Mouse (Mus musculus): ENCODE results near the gene 1700056E22Rik.

1700056E22Rik gene

GRCm38 (mm10) chr1:184023971-184024370 lies 10.1 kb downstream of the 1700056E22Rik start:
- DNase-seq (ENCODE audit: low read depth, low spot score), result no peak

DNA sequence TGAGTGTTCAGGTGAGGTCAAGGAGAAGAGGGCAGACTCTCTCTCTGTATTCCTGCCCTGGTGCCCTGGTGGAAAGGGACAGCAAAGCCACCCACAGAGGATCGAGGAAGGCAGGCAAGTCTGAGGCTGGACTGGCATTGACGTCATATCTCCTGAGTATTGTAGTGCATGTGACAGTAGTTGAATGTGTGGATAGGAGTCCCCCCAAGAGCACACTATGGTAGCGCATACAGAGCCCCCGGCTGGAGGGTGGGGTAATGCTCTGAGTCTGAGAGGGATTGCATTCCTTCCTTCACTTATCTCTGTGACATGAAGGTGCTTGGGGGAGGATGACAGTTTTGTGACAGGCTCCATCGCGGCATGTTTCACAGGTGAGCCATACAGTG lies 14.4 kb downstream of the 1700056E22Rik start:
- DNase-seq (ENCODE audit: low read depth, low spot score), result no peak

DNA sequence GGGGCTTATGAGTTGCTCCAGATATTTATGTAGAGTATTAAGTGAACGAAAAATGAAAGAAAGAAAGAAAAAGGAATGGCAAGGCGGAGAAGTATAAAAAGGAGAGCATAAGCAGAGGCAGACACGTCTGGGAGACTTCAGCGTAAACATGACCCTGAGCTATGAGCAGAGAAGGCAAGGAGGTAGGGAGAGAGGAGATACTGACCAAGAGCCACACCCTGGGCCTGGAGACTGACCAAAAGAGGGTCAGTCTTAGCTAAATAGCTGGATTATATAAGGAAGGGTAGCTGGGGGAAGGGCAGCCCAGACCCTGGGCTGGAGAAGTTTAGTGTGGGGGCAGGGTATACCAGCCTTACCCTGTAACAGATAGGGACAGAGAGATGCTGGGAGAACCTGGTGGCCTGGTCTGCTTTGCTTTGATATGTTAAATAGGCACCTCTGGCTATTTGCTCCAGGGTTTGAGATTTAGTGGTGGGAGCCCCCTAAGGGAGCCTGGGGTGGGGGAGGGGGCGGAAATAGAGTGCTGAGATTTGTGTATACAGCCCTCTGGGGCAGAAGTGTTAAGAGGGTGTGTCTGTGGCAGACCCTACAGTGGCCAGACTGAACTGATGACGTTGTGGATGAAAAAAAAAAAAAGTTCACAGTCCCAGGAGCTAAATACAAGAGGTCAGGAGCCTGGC lies 14.9 kb downstream of the 1700056E22Rik start:
- DNase-seq (ENCODE audit: low read depth, low spot score), result no peak

DNA sequence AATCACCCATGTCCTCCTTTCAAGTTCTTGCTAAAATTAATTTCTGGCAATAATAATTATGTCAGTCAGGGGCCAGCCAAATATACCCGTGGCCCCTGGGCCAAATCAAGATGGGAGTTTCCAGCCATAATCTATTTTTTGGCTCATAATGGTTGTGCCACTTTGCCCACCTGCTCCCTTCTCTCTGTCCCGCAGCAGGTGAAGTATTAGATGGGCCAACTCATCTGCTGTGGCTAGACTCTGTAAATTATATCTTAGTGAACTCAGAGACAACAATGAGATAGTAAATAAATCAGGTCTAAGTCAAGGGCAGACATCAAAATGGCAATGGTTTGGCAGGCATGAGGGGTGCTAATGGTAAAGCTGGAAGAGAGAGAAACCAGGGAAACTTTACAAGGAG lies 16.5 kb downstream of the 1700056E22Rik start:
- no peak for DNase-seq (ENCODE audit: low read depth, low spot score)

GRCm38 (mm10) chr1:184015995-184016730 lies 17.9 kb downstream of the 1700056E22Rik start:
- no peak for DNase-seq (ENCODE audit: low read depth, low spot score)

DNA sequence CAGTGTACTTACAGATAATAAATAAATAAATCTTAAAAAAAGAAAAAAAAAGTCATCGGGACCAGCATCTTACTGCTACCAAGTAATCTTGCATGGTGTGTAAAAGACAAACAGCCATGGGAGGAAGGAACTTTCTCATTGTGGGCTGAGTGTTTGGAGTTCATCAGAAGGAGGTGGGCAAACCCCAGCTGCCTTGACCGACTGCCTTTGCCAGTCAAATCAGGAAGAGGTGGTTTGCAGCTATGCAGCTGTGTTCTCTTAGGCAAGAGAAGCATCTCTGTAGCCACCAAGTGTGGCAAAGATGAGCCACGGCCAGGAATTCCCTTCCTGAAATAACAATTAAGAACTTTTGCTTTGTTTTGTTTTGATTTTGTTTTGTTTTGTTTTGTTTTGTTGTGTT lies 20.0 kb downstream of the 1700056E22Rik start:
- peak; percentile 24 for DNase-seq (ENCODE audit: low read depth, low spot score)

- peak; percentile 56 for DNase-seq (ENCODE audit: low read depth, low spot score)
Measured at GRCm38 (mm10) chr1:184013106-184013505, 21.0 kb downstream of the 1700056E22Rik start, which contains the start of gene Dusp10. TSS of gene Dusp10 (plus strand) at chr1:184013302.

GRCm38 (mm10) chr1:184011311-184011710 lies 22.8 kb downstream of the 1700056E22Rik start:
- no peak for DNase-seq (ENCODE audit: low read depth, low spot score)

DNA sequence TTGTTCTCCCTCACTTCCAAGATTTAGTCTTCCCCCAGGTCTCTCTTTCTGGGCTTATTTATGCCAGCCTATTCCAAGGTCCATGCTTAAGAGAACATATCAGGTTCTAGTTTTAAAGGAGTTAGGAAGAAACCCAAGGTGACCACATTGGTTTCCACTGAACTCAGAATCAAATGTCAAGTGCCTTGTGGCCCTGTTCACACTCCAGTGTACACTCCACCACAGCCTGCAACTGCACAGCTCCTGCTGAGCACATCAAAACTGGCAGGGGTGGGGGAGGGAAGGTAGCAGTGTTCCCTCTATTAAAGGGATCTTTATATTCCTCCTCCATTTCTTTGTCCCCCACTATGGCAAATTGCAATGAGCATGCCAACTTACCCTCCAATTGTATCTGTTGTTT lies 28.0 kb downstream of the 1700056E22Rik start:
- DNase-seq (ENCODE audit: low read depth, low spot score), result peak; percentile 49

DNA sequence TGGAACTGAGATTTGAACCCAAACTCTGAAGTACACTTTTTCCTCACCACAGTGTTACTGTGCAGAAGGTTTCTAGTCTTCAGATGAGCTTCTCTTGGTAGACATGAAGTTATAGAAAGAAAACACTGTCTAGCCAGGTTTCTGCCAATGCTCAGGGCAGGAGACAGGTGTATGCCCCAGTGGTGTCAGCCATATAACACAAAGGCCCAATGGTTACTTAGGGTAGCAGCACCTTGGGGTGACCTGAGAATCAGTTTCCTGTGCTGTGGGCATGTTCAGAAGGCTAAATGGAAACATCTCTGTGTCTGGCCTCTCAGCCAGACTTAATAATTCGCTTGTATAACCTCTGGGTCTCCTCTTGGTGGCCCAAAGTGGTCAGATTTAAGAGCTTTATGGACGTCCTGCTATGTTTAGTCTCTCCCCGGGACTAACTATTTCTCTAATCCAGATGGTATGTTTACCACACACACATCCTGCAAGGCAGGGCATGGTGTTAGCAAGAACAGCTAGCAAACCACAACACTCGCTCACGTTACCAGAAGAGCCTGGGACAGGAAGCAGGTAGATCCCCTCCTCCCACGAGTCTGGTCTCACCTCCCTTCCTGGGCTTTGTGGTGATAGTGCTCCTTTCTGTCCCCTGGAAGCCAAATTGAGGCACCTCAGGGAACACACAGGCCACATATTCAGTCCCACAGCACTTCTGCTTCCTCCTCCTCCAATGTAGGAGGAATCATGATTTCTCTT lies 28.6 kb downstream of the 1700056E22Rik start:
- DNase-seq (ENCODE audit: low read depth, low spot score), result peak; percentile 89

GRCm38 (mm10) chr1:184004311-184004710 lies 29.8 kb downstream of the 1700056E22Rik start:
- DNase-seq (ENCODE audit: low read depth, low spot score), result no peak

- no peak for DNase-seq (ENCODE audit: low read depth, low spot score)
Measured at GRCm38 (mm10) chr1:184002470-184002869, 31.6 kb downstream of the 1700056E22Rik start.

GRCm38 (mm10) chr1:183997207-183997606 lies 36.9 kb downstream of the 1700056E22Rik start:
- DNase-seq (ENCODE audit: low read depth, low spot score), result no peak

DNA sequence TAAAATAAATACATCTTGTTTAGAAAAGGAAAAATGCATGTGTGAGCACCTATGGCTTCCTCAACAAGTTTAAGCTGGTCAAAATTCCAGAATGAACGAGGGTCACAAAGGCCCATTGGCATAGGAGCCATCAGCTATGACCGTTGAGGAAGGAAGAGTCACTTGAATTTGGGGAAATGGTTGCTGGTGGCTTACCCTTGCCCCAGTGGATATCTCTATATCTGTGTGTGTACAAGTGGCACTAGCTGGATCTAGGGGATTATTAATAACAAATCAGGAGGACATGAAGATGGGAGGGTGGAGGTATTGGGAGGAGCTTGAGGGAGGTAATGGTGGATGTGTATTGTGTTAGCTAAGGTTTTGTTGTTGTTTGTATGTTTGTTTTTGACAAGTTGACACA lies 42.2 kb downstream of the 1700056E22Rik start:
- no peak for DNase-seq (ENCODE audit: low read depth, low spot score)

DNA sequence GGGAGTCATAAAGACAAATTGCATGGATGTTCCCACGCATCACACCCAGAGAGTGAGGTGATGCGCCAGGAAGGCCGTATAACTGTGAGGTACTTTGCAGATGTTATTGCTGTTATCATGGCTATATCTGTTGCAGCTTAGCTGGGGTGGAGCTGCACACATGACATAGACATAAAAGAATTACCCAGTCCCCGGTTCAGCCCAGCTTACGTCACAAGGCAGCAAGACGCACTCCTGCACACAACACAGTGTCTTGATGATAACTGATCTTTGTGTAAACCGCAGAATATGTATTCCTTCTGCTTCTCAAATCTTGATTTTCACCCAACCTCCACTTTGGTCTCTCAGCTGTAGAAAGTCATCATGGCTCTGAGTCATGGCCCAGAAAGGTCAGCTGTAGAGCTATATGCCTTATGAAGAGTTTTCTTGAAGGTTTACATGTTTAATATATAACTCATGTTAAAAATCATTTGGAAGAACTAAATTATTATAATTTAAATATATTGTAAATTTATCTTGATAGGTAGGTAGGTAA lies 46.3 kb downstream of the 1700056E22Rik start:
- peak; percentile 92 for DNase-seq (ENCODE audit: low read depth, low spot score)
